Mouse (Mus musculus) olfactory bulb, adult 2 months (tissue): ENCODE data around the gene Mpv17.

Experiments
- CTCF ChIP-seq: fragments of 200-500 bp; IDR thresholded peaks from 2 replicates; pipeline ENCODE4 v1.5.1; 2012; ENCODE audit warnings: low read depth, mild to moderate bottlenecking, low read length, moderate library complexity; ENCODE audit not compliant: insufficient read depth
- POLR2A ChIP-seq: fragments of 200-500 bp; IDR thresholded peaks from 2 replicates; pipeline ENCODE4 v1.6.1; 2012; ENCODE audit warnings: mild to moderate bottlenecking, low read depth, low read length, moderate library complexity; ENCODE audit not compliant: insufficient read depth

- TF ChIP-seq POLR2A = no peak
- no peak for TF ChIP-seq CTCF
Measured at GRCm38 (mm10) chr5:31151746-31152145, 2.3 kb downstream of the Mpv17 start.
